Mouse (Mus musculus): ENCODE measurements around the gene Tex26. TPM values are rescaled to one million over a fixed set of nuclear protein-coding genes. Genes with fewer than 3 reads are reported as not detected.

The Tex26 gene
- total RNA-seq (2021): not detected
- long read RNA-seq, experiment 1: 0 reads
- long read RNA-seq, experiment 2: 0 reads

DNA sequence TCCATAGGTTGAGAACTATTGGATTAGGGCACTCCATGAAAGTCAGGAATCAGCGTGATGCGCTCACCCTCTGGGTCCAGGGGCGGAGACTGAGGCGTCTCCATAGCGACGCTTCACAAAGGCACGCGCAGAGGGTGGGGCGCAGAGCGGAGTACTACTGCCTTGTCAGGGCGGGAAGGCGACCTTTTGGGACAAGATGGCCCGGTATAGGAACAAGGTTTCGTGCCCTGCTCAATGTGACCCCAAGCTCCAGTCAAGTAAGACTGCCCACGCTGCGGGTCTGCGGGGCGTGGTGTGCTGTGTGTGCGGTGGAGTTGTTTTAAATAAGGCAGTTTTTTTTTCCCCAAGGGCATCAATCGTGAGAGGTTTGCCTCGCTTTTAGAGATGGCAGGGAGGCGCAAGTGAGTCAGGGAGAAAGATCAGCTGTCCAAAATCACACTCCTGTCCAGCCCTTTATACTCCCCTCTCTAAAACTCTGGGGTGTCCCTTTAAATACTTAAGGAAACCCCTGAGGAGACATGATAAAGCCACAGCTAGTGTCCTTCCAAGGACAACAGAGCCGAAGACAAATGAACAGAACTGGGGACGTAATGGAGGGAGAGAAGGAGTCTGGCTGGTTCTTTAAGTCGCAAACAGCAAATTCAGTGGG lies at the start of gene Tex26:
Gene Tex26, plus strand, starts transcription at position 130 of the 649 bp plus-strand sequence.
- DNase-seq (ENCODE audit: low spot score): peak; percentile 43

DNA sequence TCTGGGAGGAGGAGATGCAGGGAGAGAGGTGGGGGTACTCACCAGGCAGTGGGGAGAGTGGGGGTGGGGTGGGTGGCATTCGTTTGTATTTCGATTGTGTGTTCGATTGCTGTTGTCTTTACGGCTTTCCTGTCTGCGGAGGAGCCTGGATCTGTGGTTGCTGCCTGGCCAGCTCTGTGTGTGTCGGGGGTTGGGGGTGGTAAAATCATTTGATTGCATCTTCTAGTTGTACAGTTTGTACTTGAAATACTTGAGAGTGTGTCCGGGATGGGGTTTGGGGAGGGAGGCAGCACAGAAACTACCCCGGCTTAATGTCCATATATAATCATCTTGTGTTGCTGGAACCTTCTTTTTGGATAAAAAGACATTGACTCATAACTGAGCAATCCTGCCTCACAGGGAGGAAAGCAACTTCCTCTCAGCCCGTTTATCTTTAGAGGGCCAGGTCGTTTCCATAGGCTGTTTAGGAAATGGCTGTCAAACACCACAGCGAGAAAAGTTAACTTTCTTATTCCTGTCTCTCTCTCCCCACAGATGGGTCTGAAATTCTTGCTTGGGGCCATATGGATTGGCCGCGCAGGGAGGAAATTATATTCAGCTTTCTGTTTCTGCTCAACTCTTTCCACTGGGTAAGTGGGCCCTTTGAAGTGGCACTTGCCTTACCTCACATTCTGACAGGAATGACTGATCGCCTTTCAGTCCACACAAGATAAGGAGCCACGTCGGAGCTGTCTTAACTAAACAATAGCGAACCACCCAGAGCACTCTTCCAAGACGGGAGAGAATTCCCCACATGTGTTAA lies 47.7 kb upstream of the Tex26 start:
- no peak for DNase-seq (ENCODE audit: low spot score)

DNA sequence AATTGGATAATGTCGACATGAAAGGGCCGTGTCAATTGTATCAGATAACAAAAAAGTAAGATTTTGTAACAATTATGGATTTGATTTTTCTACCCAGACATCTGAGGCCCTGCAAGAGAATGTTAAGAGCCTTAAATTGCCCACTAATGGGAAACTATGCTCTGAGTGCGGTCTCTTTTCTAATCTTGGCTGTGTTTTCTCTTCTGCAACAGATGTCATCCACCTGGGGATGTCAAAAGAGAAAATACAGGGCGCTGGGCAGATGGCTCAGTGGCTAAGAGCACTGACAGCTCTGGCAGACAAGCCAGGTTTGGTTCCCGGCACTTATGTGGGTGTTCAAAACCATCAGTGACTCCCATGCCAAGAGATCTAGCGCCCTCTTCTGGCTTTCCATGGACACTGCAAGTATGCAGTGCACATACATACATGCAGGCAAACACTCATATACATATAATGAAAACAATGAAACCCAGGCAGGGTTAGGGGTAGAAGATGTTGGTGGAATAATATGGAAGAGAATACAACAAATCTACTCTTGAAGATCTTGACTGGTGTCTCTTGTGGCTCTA lies 47.0 kb upstream of the Tex26 start:
- no peak for DNase-seq (ENCODE audit: low spot score)

DNA sequence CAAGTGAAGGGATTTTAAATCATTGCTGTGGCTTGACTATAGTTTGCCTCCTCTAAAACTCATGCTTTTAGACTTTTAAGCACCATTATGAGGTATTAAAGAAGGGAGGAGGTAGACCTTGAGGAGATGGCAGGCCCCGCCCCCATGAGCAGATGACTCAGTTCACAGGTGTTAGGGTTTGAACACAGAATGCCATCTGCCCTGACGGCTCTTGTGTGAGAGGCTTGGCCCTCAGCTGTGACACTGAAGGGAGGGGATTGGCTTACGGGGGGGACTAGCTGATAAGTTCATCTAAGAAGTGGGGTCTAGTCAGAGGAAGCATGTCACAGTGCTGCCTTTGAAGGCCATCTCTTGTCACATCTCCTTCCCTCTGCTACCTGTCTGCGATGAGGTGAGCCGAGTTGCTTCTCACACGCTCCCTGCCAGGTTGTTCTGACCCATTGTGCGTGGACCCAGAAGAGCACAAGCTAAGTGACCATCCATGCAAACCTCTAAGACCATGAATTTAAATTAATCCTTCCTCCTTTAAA lies 37.9 kb upstream of the Tex26 start:
- DNase-seq (ENCODE audit: low spot score): no peak

DNA sequence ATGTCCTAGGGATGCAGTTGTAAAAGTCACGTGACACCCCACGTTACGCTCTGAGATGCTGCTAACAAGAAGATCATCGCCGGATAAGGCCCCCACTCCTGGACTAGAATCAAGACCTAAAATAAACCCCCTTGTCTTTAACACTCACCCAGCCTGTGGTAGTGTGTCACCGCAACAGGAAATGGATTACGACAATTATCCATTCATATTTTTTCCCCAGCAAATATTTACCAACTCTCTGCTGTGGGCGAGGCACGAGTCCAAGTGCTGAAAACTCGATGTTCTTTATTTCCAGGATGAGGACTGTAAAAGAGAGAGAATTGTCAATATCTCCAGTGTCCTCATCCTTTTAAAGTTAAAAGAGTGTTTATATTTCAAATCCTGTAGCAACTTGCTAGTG lies 37.4 kb upstream of the Tex26 start:
- no peak for DNase-seq (ENCODE audit: low spot score)

- peak; percentile 86 for DNase-seq (ENCODE audit: low spot score)
These were observed 36.1 kb upstream of the Tex26 start for GRCm38 (mm10) chr5:149403386-149403785.

GRCm38 (mm10) chr5:149404710-149405109 lies 34.8 kb upstream of the Tex26 start:
- no peak for DNase-seq (ENCODE audit: low spot score)

DNA sequence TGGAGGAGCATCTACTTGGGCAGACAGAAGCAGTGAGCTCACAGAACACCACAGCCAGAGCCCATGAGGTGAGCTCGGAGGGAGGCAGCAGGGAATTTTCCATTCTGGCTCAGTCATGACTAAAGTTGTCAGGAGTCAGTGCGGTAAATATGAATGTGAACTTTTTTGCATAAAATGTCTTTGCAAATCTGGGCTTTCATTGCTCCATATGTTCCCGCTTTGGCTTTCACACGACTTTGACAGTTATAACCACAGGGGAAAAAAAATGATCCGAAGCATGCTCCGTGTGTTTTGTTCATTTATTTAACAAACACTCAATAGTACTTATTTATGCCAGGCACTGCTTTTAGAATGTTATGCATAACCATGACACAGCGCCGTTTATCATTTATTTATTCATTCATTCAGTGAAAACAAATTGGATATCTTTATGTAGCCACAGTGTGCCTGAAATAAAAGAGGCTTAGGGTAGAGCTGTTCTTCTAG lies 32.6 kb upstream of the Tex26 start:
- no peak for DNase-seq (ENCODE audit: low spot score)

DNA sequence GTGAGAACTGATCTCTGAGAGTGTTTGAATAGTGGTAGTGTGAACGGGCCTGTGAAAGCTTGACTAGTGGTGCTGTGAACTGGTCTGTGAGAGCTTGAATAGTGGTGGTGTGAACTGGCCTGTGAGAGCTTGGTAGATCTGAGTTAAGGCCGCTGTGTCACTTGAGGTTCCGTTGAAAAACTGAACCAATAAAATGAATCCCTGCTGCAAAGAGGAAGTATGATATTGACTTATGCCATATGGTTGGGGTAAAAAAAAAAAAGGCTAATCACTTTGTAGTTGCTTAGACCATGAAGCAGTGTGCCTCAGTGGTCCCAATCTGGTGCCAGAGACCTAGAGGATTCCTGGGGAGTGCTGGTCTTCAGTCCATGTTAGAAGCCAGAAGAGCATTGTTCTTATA lies 30.0 kb upstream of the Tex26 start:
- no peak for DNase-seq (ENCODE audit: low spot score)

DNA sequence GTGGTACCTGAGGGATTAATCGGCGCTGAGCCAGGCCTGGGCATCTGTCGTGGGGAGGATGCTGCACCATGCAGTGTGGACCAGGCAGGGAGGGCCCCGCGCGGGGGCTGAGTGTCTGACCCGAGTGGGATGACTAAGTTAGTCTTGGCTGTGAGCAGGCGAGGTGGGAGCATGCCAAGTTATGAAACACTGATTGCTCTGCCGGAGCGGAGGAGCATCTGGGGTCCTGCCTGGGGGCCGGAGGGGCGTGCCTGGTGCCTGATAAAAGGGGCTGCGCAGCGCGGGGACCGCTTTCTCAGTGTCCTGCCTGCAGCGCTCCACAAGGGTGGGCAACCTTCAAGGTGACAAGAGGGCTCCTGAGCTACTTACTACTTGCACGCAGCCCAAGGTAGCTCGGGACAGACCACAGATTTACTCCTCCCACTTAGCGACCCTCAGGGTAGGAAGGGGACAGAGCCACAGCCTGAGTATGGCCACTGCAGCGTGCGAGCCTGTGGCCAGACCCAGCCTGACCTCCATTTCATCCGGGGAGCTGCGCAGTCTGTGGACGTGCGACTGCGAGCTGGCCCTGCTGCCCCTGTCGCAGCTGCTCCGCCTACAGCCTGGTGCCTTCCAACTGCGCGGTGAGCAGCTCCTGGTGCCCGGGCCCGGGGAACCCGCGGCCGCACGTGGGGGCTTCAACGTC lies 27.8 kb upstream of the Tex26 start, which contains the start of gene Medag:
Gene Medag, plus strand, starts transcription at position 241 of the 685 bp plus-strand sequence.
- DNase-seq (ENCODE audit: low spot score): peak; percentile 92

GRCm38 (mm10) chr5:149412194-149412575 lies 27.3 kb upstream of the Tex26 start:
- no peak for DNase-seq (ENCODE audit: low spot score)

DNA sequence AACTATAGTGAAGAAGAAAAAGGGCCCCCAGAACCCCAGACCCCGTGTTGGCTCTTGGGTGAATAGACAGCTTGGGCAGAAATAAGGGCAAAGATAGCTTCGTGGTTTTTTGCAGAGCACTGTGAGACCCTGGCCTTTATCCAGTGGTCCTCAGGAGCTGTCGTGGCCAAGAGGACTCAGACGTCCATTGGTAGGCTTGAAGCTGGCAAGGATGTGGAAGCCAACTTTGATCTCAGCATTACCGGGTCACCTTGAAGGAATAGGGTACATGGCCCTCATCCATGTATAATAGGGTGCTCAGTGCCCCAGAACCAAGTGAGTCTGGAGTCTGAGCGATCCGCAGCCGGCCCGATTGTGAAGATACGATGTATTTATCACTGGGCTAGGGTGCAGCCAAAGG lies 26.8 kb upstream of the Tex26 start:
- no peak for DNase-seq (ENCODE audit: low spot score)

- no peak for DNase-seq (ENCODE audit: low spot score)
These were observed 24.9 kb upstream of the Tex26 start for GRCm38 (mm10) chr5:149414369-149415167.

DNA sequence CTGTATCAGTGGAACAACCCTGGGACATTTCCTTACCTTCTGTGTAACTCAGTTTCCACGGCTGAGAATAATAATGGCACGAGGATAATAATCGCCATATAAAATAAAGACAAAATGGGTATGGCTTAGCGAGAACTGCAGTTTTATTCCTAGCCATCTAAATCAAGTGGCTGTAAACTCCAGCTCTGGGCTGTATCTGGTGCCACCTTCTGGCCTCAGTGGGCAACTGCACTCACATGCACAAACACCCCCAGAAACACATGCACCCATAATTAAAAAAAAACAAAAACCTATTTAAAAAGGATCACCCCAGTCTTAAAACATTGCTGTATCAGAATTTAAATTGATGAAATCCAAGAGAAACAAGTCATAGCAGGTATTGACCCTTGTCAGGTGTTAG lies 22.1 kb upstream of the Tex26 start:
- DNase-seq (ENCODE audit: low spot score): no peak

DNA sequence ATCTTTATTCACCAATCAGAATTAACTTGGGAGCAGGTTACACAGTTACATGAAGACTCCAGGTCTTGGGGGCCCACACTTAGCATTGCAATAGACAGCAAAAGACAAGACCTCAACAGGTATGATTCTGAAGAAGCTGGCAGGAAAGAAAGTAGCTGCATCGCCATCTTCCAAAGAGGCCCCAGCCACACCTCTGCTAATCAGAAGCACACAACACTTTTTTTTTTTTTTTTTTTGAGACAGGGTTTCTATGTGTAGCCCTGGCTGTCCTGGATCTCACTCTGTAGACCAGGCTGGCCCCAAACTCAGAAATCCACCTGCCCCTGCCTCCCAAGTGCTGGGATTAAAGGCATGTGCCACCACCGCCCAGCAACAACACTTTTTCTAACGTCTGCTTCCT lies 12.9 kb upstream of the Tex26 start:
- DNase-seq (ENCODE audit: low spot score): no peak

GRCm38 (mm10) chr5:149427277-149428060 lies 12.0 kb upstream of the Tex26 start:
- DNase-seq (ENCODE audit: low spot score): no peak

- no peak for DNase-seq (ENCODE audit: low spot score)
These were observed 11.1 kb upstream of the Tex26 start for GRCm38 (mm10) chr5:149428347-149428746.

- DNase-seq (ENCODE audit: low spot score): peak; percentile 60
These were observed 10.6 kb upstream of the Tex26 start for GRCm38 (mm10) chr5:149428810-149429255.

- DNase-seq (ENCODE audit: low spot score): no peak
These were observed 9.9 kb upstream of the Tex26 start for GRCm38 (mm10) chr5:149429541-149429940.

DNA sequence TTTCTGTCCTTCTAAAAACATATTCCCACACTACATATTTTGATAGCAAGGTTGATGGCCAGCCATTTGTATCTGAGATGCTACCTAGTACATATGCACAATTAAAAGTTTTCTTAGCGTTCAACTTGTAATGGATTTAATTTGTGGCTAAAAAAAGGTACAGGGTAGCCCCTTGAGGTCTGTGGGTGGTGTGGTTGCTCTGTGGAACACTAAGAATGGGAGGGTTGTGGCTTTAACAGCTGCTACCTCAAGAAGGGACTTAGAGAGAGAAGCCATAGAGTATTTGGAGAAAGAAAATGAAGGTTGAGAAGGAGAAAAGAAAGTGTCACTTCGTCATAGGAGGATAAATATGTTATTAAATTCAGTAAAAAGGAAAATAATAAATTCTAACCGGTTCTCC lies 8.5 kb upstream of the Tex26 start:
- no peak for DNase-seq (ENCODE audit: low spot score)
